Mouse (Mus musculus): Measurements from ENCODE around the gene Alx3. TPM values are rescaled to one million over a fixed set of nuclear protein-coding genes. Genes with fewer than 3 reads are reported as not detected.

Gene Alx3
- polyA plus RNA-seq, 1 experiment from 2014 or later, result 2.3 TPM

DNA sequence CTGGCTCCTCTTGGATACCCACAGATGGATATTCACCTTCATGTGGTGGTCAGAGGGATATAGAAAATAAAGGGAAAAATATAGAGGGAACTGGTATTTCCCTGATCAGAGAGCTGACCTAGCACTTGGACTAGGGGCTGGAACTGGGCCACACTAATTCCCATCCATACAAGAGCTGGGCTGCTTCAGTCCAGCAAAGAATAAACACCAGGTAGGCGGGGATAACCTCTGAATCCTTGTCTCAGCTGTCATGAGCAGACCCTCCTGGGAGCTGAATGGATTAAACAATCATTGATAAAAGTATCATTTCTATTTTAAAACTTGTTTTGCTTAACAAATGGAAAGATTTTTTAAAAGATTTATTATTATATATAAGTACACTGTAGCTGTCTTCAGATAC, 3.2 kb upstream of the Alx3 start:
- no peak overlapping the region for H3K4me2 ChIP-seq
- no peak for ATAC-seq
- peaks cover 91% of the 10 kb centered on the region for H3K27me3 ChIP-seq
- H3K9ac ChIP-seq, result no peak overlapping the region
- H3K4me3 ChIP-seq, result no peak overlapping the region
- H3K36me3 ChIP-seq (ENCODE audit: poor library complexity, severe bottlenecking), result no peaks in the 10 kb centered on the region
- H3K27ac ChIP-seq, result no peak overlapping the region
- no peaks in the 10 kb centered on the region for H3K9me3 ChIP-seq (replicated peaks)
- WGBS, result 79% methylated on average over 1 of the region's 1 CpGs
- H3K4me1 ChIP-seq, result peaks cover 18% of the 10 kb centered on the region

DNA sequence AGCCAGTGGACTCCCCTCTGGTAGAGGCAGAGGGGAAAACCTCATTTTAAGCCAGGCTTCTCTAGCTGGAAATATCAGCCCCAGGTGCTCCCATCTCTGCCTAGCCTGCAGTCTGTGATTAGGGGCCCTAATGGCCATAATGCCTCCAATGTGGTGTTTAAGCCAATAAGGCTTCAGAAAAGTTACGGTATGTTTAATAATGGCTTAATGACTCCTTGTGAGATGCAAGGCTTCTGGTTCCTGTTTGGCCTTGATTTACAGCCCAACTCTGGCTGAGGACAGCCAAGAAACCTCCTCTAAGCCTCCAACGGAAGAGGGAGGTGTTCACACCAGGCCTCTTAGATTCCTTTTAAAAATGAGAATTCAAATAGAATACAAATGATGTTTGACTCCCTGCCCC, 1.2 kb upstream of the Alx3 start:
- Histone ChIP-seq H3K4me3 (no peak overlapping the region), H3K9ac (no peak overlapping the region), H3K9me3 (replicated peaks) (no peaks in the 10 kb centered on the region), H3K27ac (no peak overlapping the region), H3K36me3 (ENCODE audit: poor library complexity, severe bottlenecking) (no peaks in the 10 kb centered on the region), H3K4me2 (no peak overlapping the region), H3K4me1 (peaks cover 25% of the 10 kb centered on the region), H3K27me3 (peaks cover 87% of the 10 kb centered on the region)
- WGBS, result 56% methylated on average over 2 of the region's 2 CpGs
- ATAC-seq, result no peak

DNA sequence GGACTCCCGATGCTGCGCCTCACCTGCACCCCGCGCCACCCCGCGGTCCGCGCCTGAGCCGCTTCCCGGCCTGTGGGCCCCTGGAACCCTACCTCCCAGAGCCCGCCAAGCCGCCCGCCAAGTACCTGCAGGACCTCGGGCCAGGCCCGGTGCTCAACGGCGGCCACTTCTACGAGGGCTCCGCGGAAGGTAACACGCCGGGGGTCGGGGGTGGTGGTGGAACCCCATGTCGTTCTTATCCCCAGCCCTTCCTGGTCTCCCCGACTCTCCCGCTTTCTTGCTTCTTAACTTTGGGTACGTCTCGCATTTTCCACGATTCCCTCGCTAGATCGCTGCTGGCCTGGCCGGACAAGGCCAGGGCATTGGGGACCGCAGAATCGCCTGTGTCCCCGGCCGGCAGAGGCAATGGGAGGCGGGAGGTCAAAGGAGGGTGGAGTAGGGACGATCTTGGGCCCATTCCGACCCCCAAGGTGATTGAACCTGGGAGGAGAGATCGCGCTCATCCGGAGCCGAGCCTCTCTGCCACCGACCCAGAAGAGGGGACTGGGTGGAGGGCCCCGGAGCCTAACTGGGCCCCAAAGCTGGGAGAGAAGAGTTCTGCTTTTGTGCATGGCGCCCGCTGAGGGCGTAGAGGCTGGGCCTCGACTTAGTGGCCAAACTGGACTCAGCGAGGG, 570 bp downstream of the Alx3 start:
- Histone ChIP-seq H3K4me2 (peak overlapping the region; percentile 68), H3K9me3 (replicated peaks) (no peaks in the 10 kb centered on the region), H3K4me1 (peaks cover 25% of the 10 kb centered on the region), H3K27me3 (peaks cover 89% of the 10 kb centered on the region), H3K4me3 (peak overlapping the region; percentile 37), H3K36me3 (ENCODE audit: poor library complexity, severe bottlenecking) (no peaks in the 10 kb centered on the region), H3K9ac (peak overlapping the region; percentile 56), H3K27ac (no peak overlapping the region)
- peak; percentile 30; the same call in 1 of the 2 replicates for ATAC-seq
- under 1% methylated on average over 50 of the region's 50 CpGs for WGBS

DNA sequence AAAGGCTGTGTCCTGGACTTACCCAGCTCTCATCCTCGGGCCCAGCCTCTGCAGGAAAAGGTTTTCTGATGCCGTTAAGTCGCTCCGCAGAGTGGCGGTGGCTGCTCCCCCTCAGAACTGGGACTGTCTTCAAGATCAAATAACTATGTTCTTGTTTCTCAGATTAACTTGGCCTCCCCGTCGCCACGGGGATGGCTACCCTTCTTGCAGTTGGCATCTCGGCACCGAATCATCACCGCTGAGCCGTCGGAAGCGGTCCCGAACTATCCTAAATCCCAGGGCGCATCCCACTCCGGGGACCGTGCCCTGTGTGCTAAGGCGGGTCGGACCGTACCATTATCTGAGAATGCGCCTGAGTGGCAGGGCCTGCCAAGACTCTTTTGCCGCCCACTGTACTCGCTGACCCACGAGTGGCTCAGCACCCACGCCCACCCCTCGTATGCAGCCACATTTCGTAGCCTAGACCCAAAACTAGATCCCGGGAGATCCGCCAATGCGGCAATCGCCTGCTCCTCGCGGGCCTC, 1.2 kb downstream of the Alx3 start:
- Histone ChIP-seq H3K27ac (no peak overlapping the region), H3K4me2 (peak overlapping the region; percentile 68), H3K9me3 (replicated peaks) (no peaks in the 10 kb centered on the region), H3K36me3 (ENCODE audit: poor library complexity, severe bottlenecking) (no peaks in the 10 kb centered on the region), H3K27me3 (peaks cover 95% of the 10 kb centered on the region), H3K4me3 (peak overlapping the region; percentile 37), H3K4me1 (peaks cover 25% of the 10 kb centered on the region), H3K9ac (peak overlapping the region; percentile 56; the same call in 1 of the 2 replicates)
- ATAC-seq, result peak; percentile 33; the same call in 1 of the 2 replicates
- under 1% methylated on average over 34 of the region's 34 CpGs for WGBS

DNA sequence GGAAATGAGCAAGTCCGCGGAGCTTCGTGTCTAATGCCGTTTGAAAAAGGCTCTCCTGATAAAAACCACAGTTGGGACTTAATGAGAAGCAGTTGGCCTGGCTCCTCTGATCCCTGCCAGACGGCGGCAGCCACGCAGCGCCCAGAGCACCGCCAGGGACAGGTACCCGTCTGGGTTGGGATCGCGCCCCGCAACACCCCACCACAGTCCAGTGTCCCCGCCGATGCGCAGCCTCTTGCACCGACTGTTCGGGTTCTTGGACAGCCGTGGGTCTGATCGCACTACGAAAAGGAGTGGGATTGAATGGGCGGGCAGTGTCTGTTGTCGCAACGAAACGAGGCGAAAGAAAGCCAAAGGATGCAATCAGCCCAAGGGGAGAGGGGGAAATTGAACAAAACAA, 1.7 kb downstream of the Alx3 start:
- peak; percentile 55 for ATAC-seq
- under 1% methylated on average over 26 of the region's 26 CpGs for WGBS
- Histone ChIP-seq H3K4me2 (peak overlapping the region; percentile 29), H3K9ac (no peak overlapping the region), H3K27me3 (peaks cover 94% of the 10 kb centered on the region), H3K9me3 (replicated peaks) (no peaks in the 10 kb centered on the region), H3K4me3 (peak overlapping the region; percentile 37), H3K36me3 (ENCODE audit: poor library complexity, severe bottlenecking) (no peaks in the 10 kb centered on the region), H3K27ac (no peak overlapping the region), H3K4me1 (peaks cover 25% of the 10 kb centered on the region)

DNA sequence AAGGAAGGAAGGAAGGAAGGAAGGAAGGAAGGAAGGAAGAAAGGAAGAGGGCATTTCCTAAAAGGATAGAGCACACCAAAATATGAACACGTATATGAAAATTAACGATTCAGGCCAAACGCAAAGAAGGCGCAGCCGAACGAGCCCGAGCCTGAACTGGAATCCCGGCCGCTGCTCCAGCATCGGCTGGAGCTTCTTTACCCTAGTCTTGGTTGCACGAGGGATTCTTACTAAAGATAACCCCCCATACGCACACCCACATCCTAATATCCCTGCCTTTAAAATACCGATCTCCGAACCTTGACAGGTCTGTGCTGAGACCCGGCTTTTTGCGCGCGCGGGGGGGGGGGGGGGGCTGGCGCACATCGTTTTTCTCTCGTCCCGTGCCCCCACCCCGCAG, 2.3 kb downstream of the Alx3 start:
- Histone ChIP-seq H3K9me3 (replicated peaks) (no peaks in the 10 kb centered on the region), H3K4me3 (no peak overlapping the region), H3K4me2 (peak overlapping the region; percentile 29; the same call in 1 of the 2 replicates), H3K27ac (no peak overlapping the region), H3K9ac (no peak overlapping the region), H3K4me1 (peaks cover 25% of the 10 kb centered on the region), H3K27me3 (peaks cover 91% of the 10 kb centered on the region), H3K36me3 (ENCODE audit: poor library complexity, severe bottlenecking) (no peaks in the 10 kb centered on the region)
- WGBS, result under 1% methylated on average over 24 of the region's 24 CpGs
- no peak for ATAC-seq

DNA sequence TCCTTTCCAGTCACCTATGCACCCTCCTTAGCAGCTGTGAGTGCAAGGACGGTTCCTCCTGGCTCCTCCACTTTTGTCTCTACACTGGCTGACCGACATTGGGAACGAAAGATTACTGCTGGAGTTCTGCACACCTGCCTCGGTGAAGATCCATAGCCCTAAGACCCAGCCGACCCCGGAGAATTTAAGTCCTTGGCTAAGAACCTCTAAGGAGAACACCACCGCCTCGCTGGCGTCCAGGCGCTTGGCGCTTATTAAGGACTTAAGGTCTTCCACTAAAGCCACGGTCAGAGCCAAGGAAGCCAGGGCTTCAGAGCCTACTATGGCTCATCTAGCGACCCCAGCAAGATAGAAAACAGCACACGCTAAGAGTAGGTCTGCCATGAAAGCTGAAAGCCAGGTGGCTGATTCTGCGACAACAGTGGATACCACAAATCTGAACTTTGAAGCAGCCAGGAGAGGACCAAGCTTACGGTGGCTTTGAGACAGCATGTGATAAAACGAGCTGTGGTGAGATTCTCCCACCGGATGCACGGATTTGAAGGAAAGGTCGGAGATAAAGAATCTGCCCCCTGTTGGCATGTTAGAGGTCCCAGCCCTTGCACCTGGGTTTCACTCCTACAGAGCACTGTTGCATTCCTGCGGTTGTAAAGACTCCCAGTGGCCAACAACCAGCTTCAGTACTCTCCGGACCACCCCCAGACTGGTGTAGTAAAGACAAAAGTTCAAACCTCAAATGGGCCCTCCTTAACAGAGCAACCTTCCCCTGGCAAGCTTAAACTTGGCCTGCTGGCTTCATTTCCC, 3.0 kb downstream of the Alx3 start:
- Histone ChIP-seq H3K9ac (no peak overlapping the region), H3K9me3 (replicated peaks) (no peaks in the 10 kb centered on the region), H3K4me2 (no peak overlapping the region), H3K27ac (no peak overlapping the region), H3K36me3 (ENCODE audit: poor library complexity, severe bottlenecking) (no peaks in the 10 kb centered on the region), H3K4me1 (peaks cover 25% of the 10 kb centered on the region), H3K27me3 (peaks cover 85% of the 10 kb centered on the region), H3K4me3 (no peak overlapping the region)
- WGBS, result 3% methylated on average over 22 of the region's 22 CpGs
- ATAC-seq, result no peak

DNA sequence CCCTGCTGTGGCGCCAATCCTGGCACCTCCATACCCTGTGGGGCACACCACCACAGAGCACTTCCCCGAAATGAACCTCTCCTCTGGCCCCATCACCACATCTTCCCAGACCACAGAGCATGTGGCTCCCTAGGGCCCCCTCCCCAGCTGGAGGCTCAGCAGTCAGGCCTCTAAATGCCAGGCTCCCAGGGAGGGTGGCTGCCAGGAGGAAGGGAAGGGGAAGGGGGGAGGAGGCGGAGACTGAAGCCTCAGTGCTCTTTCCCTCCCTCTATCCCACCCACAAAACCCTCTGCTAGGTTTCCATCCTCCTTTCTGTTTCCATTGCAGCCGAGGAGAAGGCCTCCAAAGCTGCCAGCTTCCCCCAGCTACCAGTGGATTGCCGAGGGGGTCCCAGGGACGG, 5.3 kb downstream of the Alx3 start:
- H3K27me3 ChIP-seq, result peaks cover 66% of the 10 kb centered on the region
- no peaks in the 10 kb centered on the region for H3K9me3 ChIP-seq (replicated peaks)
- H3K4me1 ChIP-seq, result peaks cover 20% of the 10 kb centered on the region
- no peak overlapping the region for H3K27ac ChIP-seq
- ATAC-seq, result no peak
- no peaks in the 10 kb centered on the region for H3K36me3 ChIP-seq (ENCODE audit: poor library complexity, severe bottlenecking)
- no peak overlapping the region for H3K9ac ChIP-seq
- 38% methylated on average over 4 of the region's 6 CpGs for WGBS
- no peak overlapping the region for H3K4me3 ChIP-seq
- no peak overlapping the region for H3K4me2 ChIP-seq

DNA sequence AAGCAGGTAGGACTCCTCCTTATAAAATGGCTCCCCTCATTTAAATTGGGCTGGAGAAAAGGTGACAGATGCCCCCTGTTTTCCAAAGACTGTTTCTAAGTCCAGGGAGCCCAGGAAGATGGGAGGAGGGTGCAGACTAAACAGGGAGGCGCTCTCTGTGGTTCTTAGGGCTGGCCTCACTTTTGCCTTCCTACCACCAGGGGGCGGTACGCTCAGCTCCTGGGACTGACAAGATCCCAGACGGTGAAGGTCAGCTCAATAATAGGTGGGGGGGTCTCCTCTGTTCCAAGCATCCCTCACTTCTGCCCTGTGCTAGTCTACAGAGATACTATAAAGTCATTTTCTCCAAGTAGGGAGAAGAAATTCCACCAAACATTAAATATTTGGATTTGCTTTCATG, 10.5 kb downstream of the Alx3 start:
- no peaks in the 10 kb centered on the region for H3K36me3 ChIP-seq (ENCODE audit: poor library complexity, severe bottlenecking)
- peak; percentile 48 for ATAC-seq
- H3K27me3 ChIP-seq, result peaks cover 18% of the 10 kb centered on the region
- no peaks in the 10 kb centered on the region for H3K4me1 ChIP-seq
- no peak overlapping the region for H3K9ac ChIP-seq
- H3K9me3 ChIP-seq (replicated peaks), result no peaks in the 10 kb centered on the region
- H3K4me3 ChIP-seq, result no peak overlapping the region
- H3K4me2 ChIP-seq, result no peak overlapping the region
- 4% methylated on average over 4 of the region's 4 CpGs for WGBS
- no peak overlapping the region for H3K27ac ChIP-seq

DNA sequence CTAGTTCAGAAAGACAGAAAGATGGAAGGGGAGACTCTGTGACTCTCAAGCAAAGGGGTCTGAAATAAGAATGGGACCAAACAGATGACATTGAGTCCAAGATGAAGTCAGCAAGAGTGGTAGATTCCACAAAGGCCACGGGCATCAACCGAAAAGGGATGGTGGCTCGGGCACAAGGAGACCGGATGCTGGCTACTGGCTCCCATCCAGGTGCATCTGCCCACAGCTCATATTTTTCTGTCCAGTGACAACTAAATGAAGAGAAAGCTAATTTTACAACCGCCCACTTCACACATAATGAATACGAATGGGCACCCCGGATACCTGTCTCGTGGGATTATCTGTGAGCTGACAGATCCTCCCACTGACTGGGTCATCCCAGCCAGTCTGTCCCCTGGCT, 12.4 kb downstream of the Alx3 start:
- no peak for ATAC-seq
- H3K27me3 ChIP-seq, result 0 out of 2 replicates have a peak, but pooled peaks cover 4% of the 10 kb centered on the region
- H3K9me3 ChIP-seq (replicated peaks), result no peaks in the 10 kb centered on the region
- H3K27ac ChIP-seq, result no peak overlapping the region
- H3K36me3 ChIP-seq (ENCODE audit: poor library complexity, severe bottlenecking), result peaks cover 19% of the 10 kb centered on the region
- H3K4me1 ChIP-seq, result no peaks in the 10 kb centered on the region
- no peak overlapping the region for H3K4me2 ChIP-seq
- H3K4me3 ChIP-seq, result no peak overlapping the region
- 89% methylated on average over 8 of the region's 8 CpGs for WGBS
- no peak overlapping the region for H3K9ac ChIP-seq

DNA sequence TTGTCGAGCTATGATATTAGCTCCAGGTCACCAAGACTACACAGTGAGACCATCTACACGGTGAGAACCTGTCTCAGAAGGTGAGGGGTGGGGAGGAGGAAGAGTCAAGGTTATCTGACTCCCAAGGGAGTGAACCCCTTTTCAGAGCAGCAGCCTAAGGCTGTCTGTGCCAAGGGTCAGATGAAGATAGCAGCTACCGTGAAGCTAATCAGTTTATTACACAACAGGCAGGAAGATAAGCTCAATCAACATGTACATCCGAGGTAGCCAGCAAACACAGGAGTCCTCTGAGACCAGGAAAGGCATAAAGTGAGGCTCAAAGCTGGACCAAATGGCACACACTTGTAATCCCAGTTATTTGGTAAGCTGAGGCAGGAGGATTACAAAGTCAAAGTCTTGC, 14.0 kb downstream of the Alx3 start:
- 80% methylated on average over 4 of the region's 4 CpGs for WGBS
- ATAC-seq, result no peak

DNA sequence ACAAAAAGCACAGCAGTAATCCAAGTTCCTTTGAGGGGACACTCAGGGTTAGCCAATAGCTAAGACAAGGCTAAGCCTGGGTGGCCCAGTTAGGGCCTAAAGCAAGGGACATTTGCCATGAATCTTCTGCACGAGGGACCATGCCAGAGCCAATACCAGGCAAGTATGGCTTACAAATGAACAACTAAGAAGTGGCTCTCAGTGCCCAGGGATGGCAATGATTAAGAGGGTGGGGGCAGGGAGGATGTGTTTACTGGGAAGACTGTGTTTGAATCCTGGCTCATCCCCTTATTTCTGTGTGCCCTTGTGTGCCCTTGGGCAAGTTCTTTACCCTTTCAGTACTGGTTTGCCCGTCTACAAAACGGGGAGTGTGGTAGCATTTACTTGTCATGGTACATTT, 14.5 kb downstream of the Alx3 start:
- H3K27ac ChIP-seq, result no peak overlapping the region
- H3K9ac ChIP-seq, result no peak overlapping the region
- no peaks in the 10 kb centered on the region for H3K27me3 ChIP-seq
- no peak overlapping the region for H3K4me2 ChIP-seq
- WGBS, result 65% methylated on average over 3 of the region's 3 CpGs
- H3K4me3 ChIP-seq, result no peak overlapping the region
- no peaks in the 10 kb centered on the region for H3K4me1 ChIP-seq
- H3K36me3 ChIP-seq (ENCODE audit: poor library complexity, severe bottlenecking), result peaks cover 40% of the 10 kb centered on the region
- ATAC-seq, result no peak
- no peaks in the 10 kb centered on the region for H3K9me3 ChIP-seq (replicated peaks)

More for the DNA sequence above, 14.0 kb downstream of the Alx3 start:
- Histone ChIP-seq H3K4me1 (no peaks in the 10 kb centered on the region), H3K9ac (no peak overlapping the region), H3K4me3 (no peak overlapping the region), H3K27me3 (0 out of 2 replicates have a peak, but pooled peaks cover 2% of the 10 kb centered on the region), H3K9me3 (replicated peaks) (no peaks in the 10 kb centered on the region), H3K36me3 (ENCODE audit: poor library complexity, severe bottlenecking) (peaks cover 35% of the 10 kb centered on the region), H3K27ac (no peak overlapping the region), H3K4me2 (no peak overlapping the region)
